Mouse (Mus musculus): ENCODE results near the gene Nup85.

DNA sequence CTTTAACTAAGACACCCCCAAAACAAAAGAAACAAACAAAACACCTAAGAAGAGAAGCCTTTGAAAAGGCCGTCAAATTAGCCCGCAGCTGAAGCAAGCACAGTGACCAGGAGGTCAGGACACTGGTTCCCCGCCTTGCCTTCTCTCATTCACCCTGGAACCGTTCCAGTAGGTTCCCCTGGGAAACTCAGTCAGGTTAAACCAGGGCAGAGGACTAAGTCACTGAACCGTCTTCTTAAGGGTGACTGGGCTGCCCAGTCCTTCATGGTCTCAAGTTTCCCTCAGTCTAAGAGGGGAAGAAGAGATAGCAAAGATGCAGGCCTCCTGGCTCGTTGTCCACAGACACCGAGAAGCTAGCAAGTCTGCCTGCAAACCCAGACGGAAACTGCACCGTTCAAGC is 61.6 kb downstream of the Nup85 start:
- TF ChIP-seq CTCF (IDR thresholded peaks at IDR 0.05; ENCODE audit: insufficient read depth, low read length) (no peak), POLR2A (IDR thresholded peaks at IDR 0.05; ENCODE audit: borderline replicate concordance, extremely low read depth, low read depth, low read length) (no peak)
